Mouse (Mus musculus) thymus, postnatal 36 days (tissue): ENCODE results near the gene Rhbdf1.
A peak's percentile ranks its signal among the peaks of the same experiment; 100 is the strongest.

Experiments
- DNase-seq, 2 experiments: peaks; one replicate each; pipeline ENCODE4 v3.0.0; 2022; ENCODE audit warnings: mixed read lengths in 2 of 2

Rhbdf1 gene

GRCm38 (mm10) chr11:32238093-32238860 is 16.2 kb upstream of the Rhbdf1 start:
- DNase-seq, result peak; percentile 70 to 77

GRCm38 (mm10) chr11:32237411-32237795 is 15.3 kb upstream of the Rhbdf1 start:
- DNase-seq, result no peak

GRCm38 (mm10) chr11:32236712-32237410 is 14.8 kb upstream of the Rhbdf1 start:
- DNase-seq, result peak in 1 of 2 experiments; percentile 26

- no peak for DNase-seq
These were observed 14.0 kb upstream of the Rhbdf1 start for GRCm38 (mm10) chr11:32236132-32236531.

GRCm38 (mm10) chr11:32235646-32236045 is 13.5 kb upstream of the Rhbdf1 start:
- no peak for DNase-seq

- DNase-seq, result no peak
These were observed 12.9 kb upstream of the Rhbdf1 start for GRCm38 (mm10) chr11:32234816-32235485.

- no peak for DNase-seq
These were observed 11.8 kb upstream of the Rhbdf1 start for GRCm38 (mm10) chr11:32233895-32234294.

- no peak for DNase-seq
These were observed 10.7 kb upstream of the Rhbdf1 start for GRCm38 (mm10) chr11:32232848-32233247.

- DNase-seq, result no peak
These were observed 9.0 kb upstream of the Rhbdf1 start for GRCm38 (mm10) chr11:32231125-32231524.

- DNase-seq, result no peak
These were observed 8.1 kb upstream of the Rhbdf1 start for GRCm38 (mm10) chr11:32230220-32230619.

GRCm38 (mm10) chr11:32228292-32228845 is 6.3 kb upstream of the Rhbdf1 start:
- no peak for DNase-seq

- no peak for DNase-seq
These were observed 5.5 kb upstream of the Rhbdf1 start for GRCm38 (mm10) chr11:32227555-32227954.

GRCm38 (mm10) chr11:32227041-32227440 is 4.9 kb upstream of the Rhbdf1 start:
- DNase-seq, result no peak

- peak; percentile 90 to 91 for DNase-seq
These were observed 4.2 kb upstream of the Rhbdf1 start, which contains the start of gene Mpg for GRCm38 (mm10) chr11:32226124-32226871. Gene Mpg (plus strand): TSS chr11:32226505.

GRCm38 (mm10) chr11:32225222-32226104 is 3.4 kb upstream of the Rhbdf1 start:
- DNase-seq, result no peak

- DNase-seq, result no peak
These were observed 2.5 kb upstream of the Rhbdf1 start for GRCm38 (mm10) chr11:32224468-32225139.

GRCm38 (mm10) chr11:32223297-32223967 is 1.3 kb upstream of the Rhbdf1 start:
- DNase-seq, result no peak

GRCm38 (mm10) chr11:32222570-32223194 is 582 bp upstream of the Rhbdf1 start:
- no peak for DNase-seq

GRCm38 (mm10) chr11:32221225-32221950 is 712 bp downstream of the Rhbdf1 start:
- no peak for DNase-seq
